Mouse (Mus musculus) testis, adult 2 months (tissue): ENCODE results near the gene Ugt1a7c. TPM values are rescaled to one million over a fixed set of nuclear protein-coding genes. Genes with fewer than 3 reads are reported as not detected.
A peak's percentile ranks its signal among the peaks of the same experiment; 100 is the strongest.
"Not testable (repeated sequence)": the region's sequence is repeated elsewhere in the genome, so short reads cannot be mapped to it uniquely, and the experiment has no call there.

Experiments used
- H3K27ac ChIP-seq: fragments of 200-500 bp; 2 replicates; pipeline ENCODE4 v1.5.1; 2012; ENCODE audit warnings: low read depth, low read length; ENCODE audit not compliant: control insufficient read depth, insufficient read depth
- H3K27me3 ChIP-seq: fragments of 200-500 bp; 2 replicates; pipeline ENCODE4 v1.6.1; 2012; ENCODE audit warnings: mild to moderate bottlenecking, low read length, moderate library complexity; ENCODE audit not compliant: control insufficient read depth, insufficient read depth
- H3K36me3 ChIP-seq: fragments of 200-500 bp; 2 replicates; pipeline ENCODE4 v1.6.1; 2012; ENCODE audit warnings: mild to moderate bottlenecking, low read length; ENCODE audit not compliant: control insufficient read depth, insufficient read depth
- H3K4me1 ChIP-seq: fragments of 200-500 bp; 2 replicates; pipeline ENCODE4 v1.6.1; 2012; ENCODE audit warnings: low read length; ENCODE audit not compliant: control insufficient read depth, insufficient read depth
- H3K4me3 ChIP-seq: fragments of 200-500 bp; 2 replicates; pipeline ENCODE4 v1.5.1; 2012; ENCODE audit warnings: low read depth, mild to moderate bottlenecking, low read length, moderate library complexity, mixed read lengths; ENCODE audit not compliant: control insufficient read depth
- CTCF ChIP-seq: fragments of 200-500 bp; IDR thresholded peaks from 2 replicates; pipeline ENCODE4 v1.5.1; 2012; ENCODE audit warnings: low read depth, mild to moderate bottlenecking, inconsistent platforms, low read length, moderate library complexity; ENCODE audit not compliant: control insufficient read depth, insufficient read depth, insufficient replicate concordance
- POLR2A ChIP-seq: fragments of 200-500 bp; IDR thresholded peaks from 2 replicates; pipeline ENCODE4 v1.6.1; 2012; ENCODE audit warnings: low read depth, mild to moderate bottlenecking, inconsistent platforms, low read length, moderate library complexity; ENCODE audit not compliant: control insufficient read depth
- polyA plus RNA-seq: library from polyadenylated mRNA; depleted of rRNA; stranded (reverse); fragments of >200 nt; gene quantifications from 2 replicates; pipeline ENCODE4 v1.2.3, GENCODE M21; 2012

Ugt1a7c gene
- polyA plus RNA-seq, 1 experiment = 6.5 TPM

- Histone ChIP-seq H3K4me1 (peaks cover 2% of the 10 kb centered on the region; the same call in 1 of the 2 replicates), H3K27me3 (no peaks in the 10 kb centered on the region), H3K4me3 (no peak overlapping the region), H3K27ac (no peak overlapping the region), H3K36me3 (no peaks in the 10 kb centered on the region; the same call in 1 of the 2 replicates)
- TF ChIP-seq CTCF (no peak), POLR2A (no peak)
These were observed 128.7 kb downstream of the Ugt1a7c start for GRCm38 (mm10) chr1:88223591-88223990.

- H3K4me1 ChIP-seq = peaks cover 2% of the 10 kb centered on the region; the same call in 1 of the 2 replicates
- H3K27ac ChIP-seq = no peak overlapping the region
- H3K27me3 ChIP-seq = no peaks in the 10 kb centered on the region
- no peak overlapping the region for H3K4me3 ChIP-seq
- TF ChIP-seq CTCF = no peak
- no peak for TF ChIP-seq POLR2A
- no peaks in the 10 kb centered on the region; the same call in 1 of the 2 replicates for H3K36me3 ChIP-seq
These were observed 129.3 kb downstream of the Ugt1a7c start for GRCm38 (mm10) chr1:88224029-88224776.

- H3K4me1 ChIP-seq, H3K27me3 ChIP-seq, H3K4me3 ChIP-seq, H3K27ac ChIP-seq, H3K36me3 ChIP-seq: not testable (repeated sequence)
These were observed 130.4 kb downstream of the Ugt1a7c start for GRCm38 (mm10) chr1:88225301-88225700.

- Histone ChIP-seq H3K4me1 (peaks cover 2% of the 10 kb centered on the region; the same call in 1 of the 2 replicates), H3K27ac (no peak overlapping the region), H3K4me3 (peak overlapping the region; percentile 37; the same call in 1 of the 2 replicates), H3K27me3 (no peaks in the 10 kb centered on the region), H3K36me3 (no peaks in the 10 kb centered on the region; the same call in 1 of the 2 replicates)
- no peak for TF ChIP-seq CTCF
- TF ChIP-seq POLR2A = no peak
These were observed 130.9 kb downstream of the Ugt1a7c start for GRCm38 (mm10) chr1:88225741-88226140.

GRCm38 (mm10) chr1:88226670-88227379 lies 132.0 kb downstream of the Ugt1a7c start, which contains the start of gene Mroh2a:
TSS of gene Mroh2a (plus strand) at chr1:88226986.
- TF ChIP-seq POLR2A (no peak), CTCF (no peak)
- Histone ChIP-seq H3K4me3 (peak within 1 kb of the TSS; percentile 77), H3K27ac (peak within 1 kb of the TSS; percentile 90), H3K36me3 (no peaks in the 10 kb centered on the region; the same call in 1 of the 2 replicates), H3K27me3 (no peaks in the 10 kb centered on the region), H3K4me1 (peaks cover 2% of the 10 kb centered on the region; the same call in 1 of the 2 replicates)

- TF ChIP-seq CTCF (no peak), POLR2A (no peak)
- peak overlapping the region; percentile 77 for H3K4me3 ChIP-seq
- 0 out of 2 replicates have a peak overlapping the region, but pooled peaks have one; percentile 0 for H3K27ac ChIP-seq
These were observed 132.6 kb downstream of the Ugt1a7c start for GRCm38 (mm10) chr1:88227482-88227881.

GRCm38 (mm10) chr1:88228121-88228520 lies 133.3 kb downstream of the Ugt1a7c start:
- no peaks in the 10 kb centered on the region for H3K27me3 ChIP-seq
- H3K27ac ChIP-seq = no peak overlapping the region
- peaks cover 2% of the 10 kb centered on the region; the same call in 1 of the 2 replicates for H3K4me1 ChIP-seq
- H3K36me3 ChIP-seq = no peaks in the 10 kb centered on the region; the same call in 1 of the 2 replicates
- peak overlapping the region; percentile 77 for H3K4me3 ChIP-seq
- TF ChIP-seq CTCF (no peak), POLR2A (no peak)

More at GRCm38 (mm10) chr1:88227482-88227881, 132.6 kb downstream of the Ugt1a7c start:
- H3K36me3 ChIP-seq = no peaks in the 10 kb centered on the region; the same call in 1 of the 2 replicates
- H3K4me1 ChIP-seq = peaks cover 2% of the 10 kb centered on the region; the same call in 1 of the 2 replicates
- H3K27me3 ChIP-seq = no peaks in the 10 kb centered on the region
